Mouse (Mus musculus) liver, embryonic 16.5 days (tissue): ENCODE data around the gene Bcl6b. TPM values are rescaled to one million over a fixed set of nuclear protein-coding genes. Genes with fewer than 3 reads are reported as not detected.

Source experiments
- ATAC-seq: fragments of 200-750 bp; cut with Nextera tagmentation; 2 replicates; pipeline ENCODE4 v1.8.0; 2017; ENCODE audit warnings: low read depth, mild to moderate bottlenecking, moderate number of reproducible peaks, moderate library complexity
- H3K27ac ChIP-seq: fragments of 300-500 bp; sonication (generic); 2 replicates; pipeline ENCODE4 v1.5.1; 2014; ENCODE audit warnings: mild to moderate bottlenecking, low read length
- H3K27me3 ChIP-seq: fragments of 300-500 bp; sonication (generic); 2 replicates; pipeline ENCODE4 v1.6.1; 2014; ENCODE audit warnings: low read depth, low read length, mixed read lengths; ENCODE audit not compliant: control insufficient read depth, insufficient read depth
- H3K36me3 ChIP-seq: fragments of 300-500 bp; sonication (generic); 2 replicates; pipeline ENCODE4 v1.6.1; 2014; ENCODE audit warnings: mild to moderate bottlenecking; ENCODE audit not compliant: control insufficient read depth, insufficient read depth
- H3K4me1 ChIP-seq: fragments of 300-500 bp; sonication (generic); 2 replicates; pipeline ENCODE4 v1.6.1; 2014; ENCODE audit warnings: low read depth, low read length, mixed read lengths; ENCODE audit not compliant: control insufficient read depth
- H3K4me2 ChIP-seq: fragments of 300-500 bp; sonication (generic); 2 replicates; pipeline ENCODE4 v1.6.1; 2014; ENCODE audit warnings: low read depth, low read length, mixed read lengths
- H3K4me3 ChIP-seq: fragments of 300-500 bp; sonication (generic); 2 replicates; pipeline ENCODE4 v1.5.1; 2014; ENCODE audit warnings: low read depth, mild to moderate bottlenecking, low read length
- H3K9ac ChIP-seq: fragments of 300-500 bp; sonication (generic); 2 replicates; pipeline ENCODE4 v1.6.1; 2014; ENCODE audit warnings: low read depth, low read length
- H3K9me3 ChIP-seq: fragments of 300-500 bp; sonication (generic); replicated peaks from 2 replicates; pipeline ENCODE4 v1.6.1; 2016; ENCODE audit warnings: low read length; ENCODE audit not compliant: control insufficient read depth
- WGBS: fragments of 180-500 bp; shearing (Covaris S2); extraction: QIAGEN DNeasy Blood & Tissue Kit; methylation state at CpG from one replicate; pipeline ENCODE4 v1.1.7; 2014; ENCODE audit not compliant: insufficient replicate concordance; 5-methylcytosine and 5-hydroxymethylcytosine counted together
- polyA plus RNA-seq: library from polyadenylated mRNA; unstranded; fragments of >200 nt; fragmentation: Nextera tagmentation; extraction: Ambion mirVana; gene quantifications from 2 replicates; pipeline ENCODE4 v1.2.1, GENCODE M21; 2015

The Bcl6b gene
- polyA plus RNA-seq, 1 experiment from 2014 or later: 2.3 TPM

DNA sequence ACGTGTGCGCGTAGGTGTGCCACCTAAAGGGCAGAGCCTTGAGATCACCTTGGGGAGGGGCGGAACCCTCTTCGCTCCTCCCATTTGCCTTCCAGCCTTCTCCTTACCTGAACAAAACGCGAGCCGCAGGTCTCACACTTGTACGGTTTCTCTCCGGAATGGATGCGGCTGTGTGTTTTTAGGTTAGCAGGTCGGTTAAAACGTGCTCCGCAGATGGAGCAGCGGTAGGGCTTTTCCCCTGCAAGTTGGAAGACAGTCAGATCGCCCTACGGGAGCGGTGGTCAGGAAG is 3.1 kb downstream of the Bcl6b start:
- WGBS: 31% methylated on average over 18 of the region's 18 CpGs
- H3K4me3 ChIP-seq: peak overlapping the region; percentile 27

DNA sequence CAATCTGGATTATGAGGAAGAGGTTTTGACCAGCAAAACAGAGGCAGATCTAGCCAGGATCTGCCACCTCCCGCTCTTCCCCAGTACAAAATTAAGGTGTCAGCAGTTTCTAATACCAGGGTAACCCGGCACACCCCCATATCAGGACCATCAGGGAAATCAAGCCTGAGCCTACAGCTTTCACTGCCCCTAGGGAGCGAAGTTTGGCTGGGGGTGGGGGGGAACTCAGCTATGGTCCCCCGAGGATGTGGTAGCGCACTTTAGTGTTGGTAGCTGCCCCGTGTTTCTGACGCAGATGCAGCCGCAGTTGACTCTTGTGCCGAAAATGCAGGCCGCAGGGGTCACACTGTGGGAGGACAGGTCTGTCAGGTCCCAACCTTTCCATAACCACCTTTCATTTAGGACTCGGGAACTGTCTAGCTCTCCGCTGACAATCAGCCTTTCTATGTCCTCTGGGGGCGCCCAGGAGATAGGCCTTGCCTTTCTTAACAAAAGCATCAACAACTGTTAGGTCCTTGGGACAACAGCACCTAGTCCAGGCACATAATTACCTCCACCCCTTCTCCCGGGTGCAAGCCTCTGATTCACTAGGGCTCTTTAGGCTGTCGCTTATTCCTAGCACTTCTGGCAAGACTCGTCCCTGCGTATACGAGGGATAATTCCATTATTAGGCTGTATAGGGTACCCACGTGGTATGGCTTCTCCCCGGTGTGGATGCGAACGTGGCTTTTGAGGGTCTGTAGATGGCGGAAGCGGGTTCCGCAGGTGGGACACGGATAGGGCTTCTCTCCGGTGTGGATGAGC is 3.6 kb downstream of the Bcl6b start:
- H3K4me1 ChIP-seq: peaks cover 67% of the 10 kb centered on the region
- H3K4me3 ChIP-seq: peak overlapping the region; percentile 27
- no peaks in the 10 kb centered on the region for H3K9me3 ChIP-seq
- no peak for ATAC-seq
- H3K27ac ChIP-seq: no peak overlapping the region
- peak overlapping the region; percentile 50 for H3K4me2 ChIP-seq
- WGBS: 44% methylated on average over 27 of the region's 27 CpGs
- H3K36me3 ChIP-seq: no peaks in the 10 kb centered on the region
- peaks cover 34% of the 10 kb centered on the region for H3K27me3 ChIP-seq
- H3K9ac ChIP-seq: no peak overlapping the region

More for the DNA sequence above, 3.1 kb downstream of the Bcl6b start:
- no peak overlapping the region for H3K9ac ChIP-seq
- no peak for ATAC-seq
- no peaks in the 10 kb centered on the region for H3K36me3 ChIP-seq
- H3K4me2 ChIP-seq: peak overlapping the region; percentile 50
- H3K4me1 ChIP-seq: peaks cover 67% of the 10 kb centered on the region
- peaks cover 34% of the 10 kb centered on the region for H3K27me3 ChIP-seq
- no peak overlapping the region for H3K27ac ChIP-seq
- H3K9me3 ChIP-seq: no peaks in the 10 kb centered on the region

DNA sequence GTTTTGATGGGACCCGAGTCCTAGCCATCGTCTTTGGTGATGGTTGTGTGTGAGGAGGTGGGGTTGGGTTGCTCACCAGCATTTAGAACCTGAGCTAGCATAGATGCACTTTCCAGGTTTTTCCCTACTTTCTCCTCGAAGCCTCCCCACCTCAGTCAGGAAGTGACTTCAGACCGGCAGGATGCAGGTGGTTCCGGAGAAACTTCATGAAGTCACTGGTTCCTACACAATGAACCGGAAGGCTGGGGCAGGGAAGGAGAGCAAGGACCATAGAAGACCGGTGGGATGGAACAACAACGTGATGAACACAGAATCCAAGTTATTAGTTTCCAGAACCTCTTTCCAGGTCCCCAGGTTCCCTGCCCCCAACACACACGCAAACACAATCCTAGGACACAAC is 5.9 kb downstream of the Bcl6b start:
- Histone ChIP-seq H3K4me3 (no peak overlapping the region), H3K27me3 (peaks cover 18% of the 10 kb centered on the region), H3K36me3 (no peaks in the 10 kb centered on the region), H3K9ac (no peak overlapping the region), H3K27ac (no peak overlapping the region; the same call in 1 of the 2 replicates), H3K9me3 (no peaks in the 10 kb centered on the region), H3K4me1 (peaks cover 58% of the 10 kb centered on the region), H3K4me2 (no peak overlapping the region; the same call in 1 of the 2 replicates)
- ATAC-seq: no peak
- 35% methylated on average over 9 of the region's 9 CpGs for WGBS

DNA sequence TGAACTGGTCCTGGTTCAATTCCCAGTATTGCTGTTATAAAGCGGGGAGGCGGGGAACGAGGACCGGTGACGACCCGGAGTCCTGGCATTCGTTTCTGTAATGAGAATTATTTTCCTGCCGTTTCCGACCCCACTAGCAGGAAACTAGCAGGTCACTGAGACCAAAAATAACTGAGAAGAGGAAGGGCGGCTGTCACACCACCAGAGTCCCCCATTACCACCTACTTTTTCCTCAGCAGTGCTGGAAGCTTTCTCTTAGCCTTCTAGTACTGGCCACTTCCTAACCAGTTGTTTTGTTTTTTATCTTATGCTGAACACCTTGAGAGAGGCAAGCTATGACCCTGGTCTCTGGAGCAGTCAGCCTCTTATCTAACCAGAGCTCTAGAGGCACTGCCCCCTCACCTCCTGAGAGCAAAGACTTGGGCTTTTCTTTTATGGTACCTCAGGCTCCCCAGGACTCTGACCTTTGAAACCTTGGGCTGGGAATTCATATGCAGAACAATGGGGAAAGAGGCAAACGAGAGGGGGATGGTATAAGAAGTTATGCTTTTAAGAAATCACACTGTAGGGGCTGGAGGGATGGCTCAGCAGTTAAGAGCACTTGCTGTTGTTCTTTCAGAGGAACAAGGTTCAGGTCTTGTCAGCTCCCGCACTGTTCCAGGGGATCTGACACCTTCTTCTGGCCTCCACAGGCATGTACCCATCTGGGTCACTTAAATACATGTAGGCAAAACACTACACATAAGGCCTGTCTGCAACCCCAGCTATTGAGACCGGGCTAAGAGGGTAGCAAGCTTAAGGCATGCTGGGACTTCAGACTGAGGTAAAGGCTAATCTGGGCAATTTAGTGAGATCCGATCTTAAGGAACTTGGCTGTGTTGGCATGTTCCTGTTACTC is 7.7 kb downstream of the Bcl6b start:
- WGBS: 4% methylated on average over 14 of the region's 14 CpGs
- peak overlapping the region; percentile 98 for H3K27ac ChIP-seq
- peaks cover 39% of the 10 kb centered on the region for H3K4me1 ChIP-seq
- no peaks in the 10 kb centered on the region for H3K9me3 ChIP-seq
- peak overlapping the region; percentile 99 for H3K4me2 ChIP-seq
- ATAC-seq: peak; percentile 84
- H3K27me3 ChIP-seq: peaks cover 8% of the 10 kb centered on the region
- peak overlapping the region; percentile 82 for H3K9ac ChIP-seq
- no peaks in the 10 kb centered on the region for H3K36me3 ChIP-seq
- peak overlapping the region; percentile 75 for H3K4me3 ChIP-seq

DNA sequence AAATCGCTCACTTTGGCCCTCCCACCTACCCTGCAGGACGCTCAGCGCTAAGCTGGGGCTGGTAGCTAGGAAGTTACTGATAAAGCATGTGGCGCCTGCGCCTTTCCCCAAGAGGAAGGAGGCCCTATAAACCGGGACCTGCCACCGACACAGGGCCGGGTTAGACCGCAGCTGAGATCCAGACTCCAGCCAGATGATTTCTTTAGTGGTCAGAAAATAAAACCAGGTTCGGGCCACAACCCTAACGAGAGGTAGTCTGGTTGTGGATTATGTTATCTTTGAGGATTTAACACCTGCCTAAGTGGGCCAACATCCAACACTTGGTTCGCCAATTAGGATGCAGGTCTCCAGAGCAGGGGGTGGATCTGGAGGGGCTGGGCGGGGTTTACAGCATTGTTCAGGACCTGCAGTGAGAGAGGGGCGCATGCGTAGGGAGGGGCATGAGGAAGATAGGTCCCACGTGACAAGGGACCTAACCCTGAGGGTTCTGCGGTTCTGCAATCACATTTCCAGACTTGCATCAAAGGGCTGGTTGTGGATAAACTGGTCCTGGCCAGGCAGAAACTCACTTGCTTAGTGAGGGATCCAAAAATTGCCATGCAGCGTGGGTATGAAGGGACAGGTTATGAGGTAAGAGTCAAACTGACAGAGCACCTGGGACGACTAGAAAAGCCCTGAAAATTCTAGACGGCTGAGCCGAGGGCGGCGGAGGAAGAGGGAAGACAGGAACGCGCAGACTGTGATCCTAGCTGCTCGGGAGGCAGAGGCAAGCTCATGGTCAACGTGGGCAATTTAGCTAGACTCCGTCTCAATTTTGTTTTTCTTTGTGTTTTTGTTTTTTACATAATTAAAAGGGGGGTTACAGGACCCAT is 8.6 kb downstream of the Bcl6b start, which contains the start of gene Slc16a13:
Gene Slc16a13 (minus strand): TSS at position 334 of the 872 bp plus-strand sequence.
- no peaks in the 10 kb centered on the region for H3K36me3 ChIP-seq
- H3K27ac ChIP-seq: peak within 1 kb of the TSS; percentile 98
- H3K4me2 ChIP-seq: peak within 1 kb of the TSS; percentile 99
- H3K4me1 ChIP-seq: peaks cover 30% of the 10 kb centered on the region
- WGBS: under 1% methylated on average over 28 of the region's 28 CpGs
- H3K9ac ChIP-seq: peak within 1 kb of the TSS; percentile 82
- H3K4me3 ChIP-seq: peak within 1 kb of the TSS; percentile 75
- no peaks in the 10 kb centered on the region for H3K9me3 ChIP-seq
- peaks cover 3% of the 10 kb centered on the region for H3K27me3 ChIP-seq
- ATAC-seq: peak; percentile 85

DNA sequence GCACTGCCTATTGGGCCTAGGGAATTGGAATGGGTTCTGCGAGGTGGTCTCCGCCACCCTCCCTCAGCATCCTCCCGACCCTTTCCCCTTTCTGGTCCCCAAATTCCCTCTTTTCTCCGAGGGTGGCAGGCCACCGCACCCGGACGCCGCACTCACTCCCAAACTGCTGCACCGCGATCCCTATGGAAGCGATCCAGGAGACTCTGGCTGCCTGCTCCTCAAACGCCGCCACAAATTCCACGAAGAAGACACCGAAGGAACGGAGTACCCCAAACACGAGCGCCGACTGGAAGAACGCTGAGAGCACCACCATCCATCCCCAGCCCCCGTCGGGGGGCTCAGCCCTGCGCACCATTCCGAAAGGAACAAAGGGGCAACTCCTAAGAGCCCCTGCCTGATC is 9.3 kb downstream of the Bcl6b start:
- Histone ChIP-seq H3K4me3 (peak overlapping the region; percentile 75), H3K4me1 (peaks cover 30% of the 10 kb centered on the region), H3K27ac (peak overlapping the region; percentile 98), H3K36me3 (no peaks in the 10 kb centered on the region), H3K4me2 (peak overlapping the region; percentile 99), H3K27me3 (peaks cover 10% of the 10 kb centered on the region), H3K9ac (peak overlapping the region; percentile 82), H3K9me3 (no peaks in the 10 kb centered on the region)
- 3% methylated on average over 24 of the region's 24 CpGs for WGBS
- ATAC-seq: no peak

DNA sequence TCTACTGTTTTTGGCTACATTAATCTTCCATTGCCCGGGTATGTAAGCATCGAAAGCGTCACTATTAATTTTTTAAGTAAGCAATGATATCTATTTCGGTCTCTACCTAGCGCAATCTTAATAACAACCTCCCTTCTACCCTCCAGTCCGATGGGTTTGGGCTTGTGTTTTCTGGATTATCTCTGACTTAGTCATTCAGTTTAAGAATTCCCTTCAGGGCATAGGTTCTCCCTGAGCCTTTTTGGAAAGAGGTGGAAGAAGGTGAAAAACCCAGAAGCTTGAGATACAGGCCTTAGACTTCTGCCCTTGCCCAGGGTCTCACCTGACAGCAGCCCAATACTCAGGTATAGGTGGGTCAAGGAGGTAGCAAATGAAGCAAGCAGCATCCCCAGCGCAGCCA is 9.7 kb downstream of the Bcl6b start:
- H3K4me3 ChIP-seq: peak overlapping the region; percentile 75
- H3K27me3 ChIP-seq: peaks cover 14% of the 10 kb centered on the region
- peaks cover 30% of the 10 kb centered on the region for H3K4me1 ChIP-seq
- peak overlapping the region; percentile 99 for H3K4me2 ChIP-seq
- 60% methylated on average over 7 of the region's 7 CpGs for WGBS
- no peak for ATAC-seq
- peak overlapping the region; percentile 82 for H3K9ac ChIP-seq
- peak overlapping the region; percentile 98 for H3K27ac ChIP-seq
- no peaks in the 10 kb centered on the region for H3K36me3 ChIP-seq
- H3K9me3 ChIP-seq: no peaks in the 10 kb centered on the region

DNA sequence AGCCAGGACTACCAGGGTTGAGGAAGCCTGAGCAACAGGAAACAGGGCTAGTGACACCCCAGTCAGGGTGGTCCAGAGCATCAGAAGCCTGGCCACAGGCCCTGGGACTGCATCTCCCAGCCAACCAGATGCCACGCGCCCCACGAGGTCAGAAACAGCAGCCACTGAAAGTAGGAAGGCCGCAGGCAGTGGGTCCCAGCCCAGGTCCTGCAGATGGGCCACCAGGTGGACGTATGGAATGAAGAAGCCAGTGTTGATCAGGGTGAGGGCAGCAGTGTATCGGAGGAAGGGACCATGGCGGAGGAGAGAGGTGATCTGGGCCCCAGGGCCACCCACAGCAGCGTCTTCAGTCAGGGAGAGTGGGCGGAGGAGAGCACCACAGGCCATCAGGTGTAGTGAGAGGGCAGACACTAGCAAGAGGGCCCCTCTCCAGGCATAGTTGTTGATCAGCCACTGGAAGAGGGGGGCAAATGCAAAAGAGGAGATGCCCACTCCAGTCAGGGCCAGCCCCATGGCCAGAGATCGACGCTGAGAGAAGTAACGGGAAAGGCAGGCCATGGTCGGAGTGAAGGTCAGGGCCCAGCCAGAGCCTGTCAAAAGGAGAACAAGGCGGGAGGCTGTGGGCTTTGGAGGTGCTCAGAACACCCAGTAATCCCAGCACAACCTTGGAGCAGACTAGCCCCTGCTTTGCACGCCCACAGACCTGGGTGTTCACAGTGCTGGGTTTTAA is 10.7 kb downstream of the Bcl6b start:
- Histone ChIP-seq H3K27me3 (peaks cover 24% of the 10 kb centered on the region), H3K4me1 (peaks cover 35% of the 10 kb centered on the region), H3K9me3 (no peaks in the 10 kb centered on the region), H3K4me3 (no peak overlapping the region), H3K9ac (no peak overlapping the region), H3K36me3 (no peaks in the 10 kb centered on the region), H3K27ac (no peak overlapping the region), H3K4me2 (no peak overlapping the region)
- no peak for ATAC-seq
- 82% methylated on average over 15 of the region's 15 CpGs for WGBS
